Mouse (Mus musculus) bone marrow, adult 2 months (tissue): Measurements from ENCODE around the gene 2310039H08Rik.

ENCODE experiments used
- CTCF ChIP-seq: fragments of 200-500 bp; IDR thresholded peaks from 2 replicates; pipeline ENCODE4 v1.5.1; 2011; ENCODE audit warnings: low read length, control low read depth; ENCODE audit not compliant: control insufficient read depth, insufficient read depth
- POLR2A ChIP-seq: fragments of 200-500 bp; IDR thresholded peaks from 2 replicates; pipeline ENCODE4 v1.6.1; 2011; ENCODE audit warnings: low read depth, mild to moderate bottlenecking, control low read depth, low read length, borderline replicate concordance; ENCODE audit not compliant: control insufficient read depth

DNA sequence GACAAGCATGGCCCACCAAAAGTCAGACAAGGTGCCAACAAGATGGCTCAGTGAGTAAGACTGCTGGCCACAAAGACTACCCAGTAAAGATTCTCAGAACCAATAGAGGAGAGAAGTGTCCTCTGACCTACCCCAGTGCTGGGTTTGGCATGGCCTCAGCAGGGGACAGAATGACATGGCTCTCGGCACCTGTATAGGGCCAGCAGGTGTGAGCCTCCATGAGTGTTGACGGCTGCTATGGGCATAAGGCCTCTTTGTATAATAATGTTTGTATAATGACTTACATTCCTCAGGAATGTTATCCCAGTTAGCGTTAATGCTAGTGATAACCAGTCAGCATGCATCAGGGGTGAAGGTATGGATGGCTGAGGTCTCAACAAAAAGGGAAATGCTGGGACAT, 3.7 kb downstream of the 2310039H08Rik start:
- no peak for TF ChIP-seq CTCF
- TF ChIP-seq POLR2A: no peak
